Comparison of ENCODE assay signal across 8 mouse cellular contexts in the genomic region with DNA sequence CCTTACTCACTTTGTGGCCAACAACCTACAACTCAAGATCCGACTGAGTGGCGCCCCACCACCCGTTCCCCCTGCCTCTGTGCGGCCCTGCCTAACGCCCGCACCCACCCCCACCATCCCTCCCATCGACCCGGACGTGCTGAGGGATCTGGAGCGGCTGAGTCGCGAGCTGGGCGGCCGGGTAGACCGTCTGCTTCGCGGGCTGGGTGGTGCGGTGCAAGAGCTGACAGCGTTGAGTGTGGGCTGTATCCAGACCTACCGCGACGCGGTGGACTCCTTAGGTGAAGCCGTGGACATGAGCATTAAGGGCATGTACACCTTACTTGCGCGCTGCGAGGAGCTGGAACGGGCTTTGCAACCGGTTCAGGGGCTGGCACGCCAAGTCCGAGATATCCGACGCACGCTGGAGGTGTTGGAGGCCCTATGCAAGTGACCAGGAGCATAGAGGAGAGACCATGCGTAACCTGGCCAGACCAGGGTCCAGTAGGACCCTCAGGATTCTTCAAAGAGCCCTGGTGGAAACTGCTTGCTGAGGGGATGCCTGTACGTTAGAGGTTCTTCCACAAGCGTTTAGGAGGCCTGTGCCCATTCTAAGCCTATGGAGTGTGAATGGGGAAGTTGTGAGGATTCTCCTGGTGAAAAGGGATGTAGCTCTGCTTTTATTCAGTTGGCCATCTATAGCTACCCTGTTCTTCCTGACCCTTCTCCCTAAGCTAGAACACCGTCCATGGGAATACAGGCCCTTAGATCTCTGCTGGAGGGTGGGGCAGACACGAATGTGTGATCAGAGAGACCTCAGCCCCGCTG. TPM values are rescaled to one million over a fixed set of nuclear protein-coding genes. Genes with fewer than 3 reads are reported as not detected.
DNase-seq lines count a peak whose midpoint lies in the region; ATAC-seq and TF ChIP-seq lines count a peak whose summit lies in the region.

No protein-coding gene starts in this region.

- H3K27me3 ChIP-seq in embryonic facial prominence, embryonic 10.5 days (replicated peaks; ENCODE audit: low read depth, poor library complexity, severe bottlenecking): peaks cover 9% of the 10 kb centered on the region
- H3K27me3 ChIP-seq in hindbrain, embryonic 12.5 days: no peaks in the 10 kb centered on the region; the same call in 1 of the 2 replicates
- no peaks in the 10 kb centered on the region for H3K27me3 ChIP-seq in liver, embryonic 13.5 days

- H3K4me3 ChIP-seq in lung, adult 2 months (replicated peaks; ENCODE audit: extremely low read depth, low read depth, low read length): peak overlapping the region; percentile 95
- peak overlapping the region; percentile 90 for H3K4me3 ChIP-seq in embryonic facial prominence, embryonic 10.5 days
- peak overlapping the region; percentile 87 for H3K4me3 ChIP-seq in hindbrain, embryonic 12.5 days
- H3K4me3 ChIP-seq in liver, embryonic 13.5 days (replicated peaks): peak overlapping the region; percentile 96

- H3K9ac ChIP-seq in hindbrain, embryonic 12.5 days: peak overlapping the region; percentile 94
- H3K9ac ChIP-seq in liver, embryonic 13.5 days: peak overlapping the region; percentile 97

- peak overlapping the region; percentile 97 for H3K4me2 ChIP-seq in hindbrain, embryonic 12.5 days (replicated peaks)
- H3K4me2 ChIP-seq in liver, embryonic 13.5 days: peak overlapping the region; percentile 99

- 4% methylated on average over 40 of the region's 40 CpGs for WGBS in lung, adult 2 months
- WGBS in embryonic facial prominence, embryonic 10.5 days: under 1% methylated on average over 40 of the region's 40 CpGs
- under 1% methylated on average over 40 of the region's 40 CpGs for WGBS in hindbrain, embryonic 12.5 days
- WGBS in liver, embryonic 13.5 days (ENCODE audit: insufficient replicate concordance): 2% methylated on average over 40 of the region's 40 CpGs

- H3K4me1 ChIP-seq in lung, adult 2 months (ENCODE audit: control insufficient read depth, insufficient read depth, low read length): peaks cover 11% of the 10 kb centered on the region
- peaks cover 42% of the 10 kb centered on the region for H3K4me1 ChIP-seq in embryonic facial prominence, embryonic 10.5 days
- peaks cover 27% of the 10 kb centered on the region for H3K4me1 ChIP-seq in hindbrain, embryonic 12.5 days
- H3K4me1 ChIP-seq in liver, embryonic 13.5 days (replicated peaks): peaks cover 51% of the 10 kb centered on the region

- TF ChIP-seq POLR2A in lung, adult 2 months (IDR thresholded peaks at IDR 0.05; ENCODE audit: borderline replicate concordance, extremely low read depth, low read depth, low read length): no peak

- TF ChIP-seq CTCF in lung, adult 2 months (IDR thresholded peaks at IDR 0.05; ENCODE audit: insufficient read depth, low read length): no peak

- peak; percentile 53 for DNase-seq in lung, adult 2 months
- DNase-seq in lung, postnatal 25 days (ENCODE audit: low spot score): no peak
- DNase-seq in Muller cell, postnatal 12 days (ENCODE audit: inconsistent ontology term): peak; percentile 51
- DNase-seq in embryonic facial prominence, embryonic 10.5 days (ENCODE audit: low spot score): peak; percentile 60
- peak; percentile 33 for DNase-seq in liver, embryonic 13.5 days
- peak; percentile 43 for DNase-seq in right cerebral cortex, postnatal 14 days

- H3K36me3 ChIP-seq in embryonic facial prominence, embryonic 10.5 days (replicated peaks): no peaks in the 10 kb centered on the region
- no peaks in the 10 kb centered on the region for H3K36me3 ChIP-seq in hindbrain, embryonic 12.5 days
- no peaks in the 10 kb centered on the region for H3K36me3 ChIP-seq in liver, embryonic 13.5 days

- H3K9me3 ChIP-seq in embryonic facial prominence, embryonic 10.5 days: no peaks in the 10 kb centered on the region
- H3K9me3 ChIP-seq in hindbrain, embryonic 12.5 days (replicated peaks): no peaks in the 10 kb centered on the region
- no peaks in the 10 kb centered on the region for H3K9me3 ChIP-seq in liver, embryonic 13.5 days (replicated peaks)

- ATAC-seq in hindbrain, embryonic 12.5 days (ENCODE audit: low FRiP score): no peak
- ATAC-seq in liver, embryonic 13.5 days (ENCODE audit: low read depth): peak; percentile 2; the same call in 1 of the 2 replicates
- no peak for ATAC-seq in erythroid progenitor cell, adult 5-6 weeks (replicated peaks; ENCODE audit: low FRiP score, poor library complexity, severe bottlenecking)

- peak overlapping the region; percentile 89 for H3K27ac ChIP-seq in embryonic facial prominence, embryonic 10.5 days (replicated peaks)
- H3K27ac ChIP-seq in hindbrain, embryonic 12.5 days: peak overlapping the region; percentile 92
- H3K27ac ChIP-seq in liver, embryonic 13.5 days: peak overlapping the region; percentile 90

RNA-seq across cellular contexts. Expression of a gene that starts 1.1 kb away (rescaled TPM):
- 21.0 and 22.8 TPM in 2 replicates for polyA plus RNA-seq in lung, adult 2 months (2012; rRNA removed)
- 5.3 and 5.9 TPM in 2 replicates for polyA plus RNA-seq in embryonic facial prominence, embryonic 10.5 days (2016; fragmentation: Nextera tagmentation; extraction: Ambion mirVana)
- 15.8 and 16.6 TPM in 2 replicates for polyA plus RNA-seq in hindbrain, embryonic 12.5 days (2016; fragmentation: Nextera tagmentation; extraction: Ambion mirVana)
- 3.5 TPM in 2 replicates for polyA plus RNA-seq in liver, embryonic 13.5 days (2015; fragmentation: Nextera tagmentation; extraction: Ambion mirVana)
- 2.9 and 4.7 TPM in 2 replicates for total RNA-seq in erythroid progenitor cell, adult 5-6 weeks (2015; ENCODE audit: low replicate concordance)
- total RNA-seq in erythroid progenitor cell, adult 5-6 weeks (2017; ENCODE audit: low replicate concordance): 2.2 and 3.1 TPM in 2 replicates

RNA-seq across cellular contexts. Expression of a gene that starts 10.0 kb away (rescaled TPM):
- 69.8 and 75.7 TPM in 2 replicates for polyA plus RNA-seq in lung, adult 2 months (2012; rRNA removed)
- 41.0 and 44.5 TPM in 2 replicates for polyA plus RNA-seq in embryonic facial prominence, embryonic 10.5 days (2016; fragmentation: Nextera tagmentation; extraction: Ambion mirVana)
- 39.4 and 45.1 TPM in 2 replicates for polyA plus RNA-seq in hindbrain, embryonic 12.5 days (2016; fragmentation: Nextera tagmentation; extraction: Ambion mirVana)
- 30.8 and 31.7 TPM in 2 replicates for polyA plus RNA-seq in liver, embryonic 13.5 days (2015; fragmentation: Nextera tagmentation; extraction: Ambion mirVana)
- total RNA-seq in erythroid progenitor cell, adult 5-6 weeks (2015; ENCODE audit: low replicate concordance): 21.6 and 27.7 TPM in 2 replicates
- 12.5 and 12.6 TPM in 2 replicates for total RNA-seq in erythroid progenitor cell, adult 5-6 weeks (2017; ENCODE audit: low replicate concordance)

RNA-seq across cellular contexts. Expression of a gene that starts 15.2 kb away (rescaled TPM):
- polyA plus RNA-seq in lung, adult 2 months (2012; rRNA removed): 3.2 and 6.8 TPM in 2 replicates
- 215 and 218 TPM in 2 replicates for polyA plus RNA-seq in embryonic facial prominence, embryonic 10.5 days (2016; fragmentation: Nextera tagmentation; extraction: Ambion mirVana)
- 95.5 and 100 TPM in 2 replicates for polyA plus RNA-seq in hindbrain, embryonic 12.5 days (2016; fragmentation: Nextera tagmentation; extraction: Ambion mirVana)
- polyA plus RNA-seq in liver, embryonic 13.5 days (2015; fragmentation: Nextera tagmentation; extraction: Ambion mirVana): 116 and 123 TPM in 2 replicates
- total RNA-seq in erythroid progenitor cell, adult 5-6 weeks (2015; ENCODE audit: low replicate concordance): 328 and 403 TPM in 2 replicates
- total RNA-seq in erythroid progenitor cell, adult 5-6 weeks (2017; ENCODE audit: low replicate concordance): 422 and 478 TPM in 2 replicates

RNA-seq across cellular contexts. Expression of a gene that starts 27.6 kb away (rescaled TPM):
- polyA plus RNA-seq in lung, adult 2 months (2012; rRNA removed): 120 and 129 TPM in 2 replicates
- 60.9 and 70.0 TPM in 2 replicates for polyA plus RNA-seq in embryonic facial prominence, embryonic 10.5 days (2016; fragmentation: Nextera tagmentation; extraction: Ambion mirVana)
- polyA plus RNA-seq in hindbrain, embryonic 12.5 days (2016; fragmentation: Nextera tagmentation; extraction: Ambion mirVana): 140 and 159 TPM in 2 replicates
- 12.5 and 15.9 TPM in 2 replicates for polyA plus RNA-seq in liver, embryonic 13.5 days (2015; fragmentation: Nextera tagmentation; extraction: Ambion mirVana)
- total RNA-seq in erythroid progenitor cell, adult 5-6 weeks (2015; ENCODE audit: low replicate concordance): 94.1 and 114 TPM in 2 replicates
- total RNA-seq in erythroid progenitor cell, adult 5-6 weeks (2017; ENCODE audit: low replicate concordance): 18.2 and 31.1 TPM in 2 replicates

RNA-seq across cellular contexts. Expression of a gene that starts 34.4 kb away (rescaled TPM):
- 36.8 and 78.5 TPM in 2 replicates for polyA plus RNA-seq in lung, adult 2 months (2012; rRNA removed)
- polyA plus RNA-seq in embryonic facial prominence, embryonic 10.5 days (2016; fragmentation: Nextera tagmentation; extraction: Ambion mirVana): 6.1 and 7.3 TPM in 2 replicates
- polyA plus RNA-seq in hindbrain, embryonic 12.5 days (2016; fragmentation: Nextera tagmentation; extraction: Ambion mirVana): 9.8 and 11.6 TPM in 2 replicates
- 1.9 TPM in 2 replicates for polyA plus RNA-seq in liver, embryonic 13.5 days (2015; fragmentation: Nextera tagmentation; extraction: Ambion mirVana)
- 3.4 and 3.6 TPM in 2 replicates for total RNA-seq in erythroid progenitor cell, adult 5-6 weeks (2015; ENCODE audit: low replicate concordance)
- total RNA-seq in erythroid progenitor cell, adult 5-6 weeks (2017; ENCODE audit: low replicate concordance): 3.3 and 7.6 TPM in 2 replicates

Comparison
In these comparisons a context has a peak if more than half of its experiments do, and no peak if none do; other contexts are left out.
1. RNA of a gene that starts 15.2 kb away (polyA plus RNA-seq): 215 to 218 TPM in embryonic facial prominence, embryonic 10.5 days, 116 to 123 TPM in liver, embryonic 13.5 days and 95.5 to 100 TPM in hindbrain, embryonic 12.5 days; 3.2 to 6.8 TPM in lung, adult 2 months; every median in the first group is over 10 times any median in the second.
2. Peak in every context shown above with its lines, with median percentiles within 50 percentile points of each other: H3K4me3 ChIP-seq and H3K27ac ChIP-seq.